Mouse (Mus musculus) spleen, adult 2 months (tissue): ENCODE results near the gene Ccser1. TPM values are rescaled to one million over a fixed set of nuclear protein-coding genes. Genes with fewer than 3 reads are reported as not detected.

Source experiments
- DNase-seq, 2 experiments: peaks; one replicate each; pipeline versions ENCODE4 v3.0.0 to v3.0.0-alpha.2; 2012 to 2021; ENCODE audit warnings: low spot score in 2 of 2, low read depth in 1 of 2
- H3K27ac ChIP-seq: fragments of 200-500 bp; 2 replicates; pipeline ENCODE4 v1.5.1; 2012; ENCODE audit warnings: low read length, inconsistent platforms; ENCODE audit not compliant: insufficient read depth
- H3K27me3 ChIP-seq: fragments of 200-500 bp; 2 replicates; pipeline ENCODE4 v1.6.1; 2012; ENCODE audit warnings: mild to moderate bottlenecking, moderate library complexity, low read length, inconsistent platforms; ENCODE audit not compliant: control insufficient read depth, insufficient read depth
- H3K36me3 ChIP-seq: fragments of 200-500 bp; 2 replicates; pipeline ENCODE4 v1.6.1; 2012; ENCODE audit warnings: mild to moderate bottlenecking, low read length, inconsistent platforms; ENCODE audit not compliant: control insufficient read depth, insufficient read depth
- H3K4me1 ChIP-seq: fragments of 200-500 bp; 2 replicates; pipeline ENCODE4 v1.6.1; 2011; ENCODE audit warnings: inconsistent platforms; ENCODE audit not compliant: control insufficient read depth, insufficient read depth, insufficient read length
- H3K4me3 ChIP-seq: fragments of 200-500 bp; 2 replicates; pipeline ENCODE4 v1.5.1; 2011; ENCODE audit warnings: mild to moderate bottlenecking, inconsistent platforms; ENCODE audit not compliant: insufficient read depth, insufficient read length; ENCODE audit errors: extremely low read depth
- CTCF ChIP-seq: fragments of 200-500 bp; IDR thresholded peaks from 2 replicates; pipeline ENCODE4 v1.5.1; 2011; ENCODE audit warnings: mild to moderate bottlenecking, inconsistent platforms; ENCODE audit not compliant: insufficient read depth, insufficient read length, insufficient replicate concordance; ENCODE audit errors: extremely low read depth
- POLR2A ChIP-seq: fragments of 200-500 bp; IDR thresholded peaks from 2 replicates; pipeline ENCODE4 v1.6.1; 2011; ENCODE audit warnings: low read depth, low read length, inconsistent platforms
- WGBS: fragments of 180-500 bp; shearing (Covaris S2); methylation state at CpG from one replicate; pipeline ENCODE4 v1.1.7; 2018; 5-methylcytosine and 5-hydroxymethylcytosine counted together
- polyA plus RNA-seq: library from polyadenylated mRNA; depleted of rRNA; stranded (reverse); fragments of >200 nt; gene quantifications from 2 replicates; pipeline ENCODE4 v1.2.3, GENCODE M21; 2012

The Ccser1 gene
- polyA plus RNA-seq, 1 experiment: 0.82 TPM

DNA sequence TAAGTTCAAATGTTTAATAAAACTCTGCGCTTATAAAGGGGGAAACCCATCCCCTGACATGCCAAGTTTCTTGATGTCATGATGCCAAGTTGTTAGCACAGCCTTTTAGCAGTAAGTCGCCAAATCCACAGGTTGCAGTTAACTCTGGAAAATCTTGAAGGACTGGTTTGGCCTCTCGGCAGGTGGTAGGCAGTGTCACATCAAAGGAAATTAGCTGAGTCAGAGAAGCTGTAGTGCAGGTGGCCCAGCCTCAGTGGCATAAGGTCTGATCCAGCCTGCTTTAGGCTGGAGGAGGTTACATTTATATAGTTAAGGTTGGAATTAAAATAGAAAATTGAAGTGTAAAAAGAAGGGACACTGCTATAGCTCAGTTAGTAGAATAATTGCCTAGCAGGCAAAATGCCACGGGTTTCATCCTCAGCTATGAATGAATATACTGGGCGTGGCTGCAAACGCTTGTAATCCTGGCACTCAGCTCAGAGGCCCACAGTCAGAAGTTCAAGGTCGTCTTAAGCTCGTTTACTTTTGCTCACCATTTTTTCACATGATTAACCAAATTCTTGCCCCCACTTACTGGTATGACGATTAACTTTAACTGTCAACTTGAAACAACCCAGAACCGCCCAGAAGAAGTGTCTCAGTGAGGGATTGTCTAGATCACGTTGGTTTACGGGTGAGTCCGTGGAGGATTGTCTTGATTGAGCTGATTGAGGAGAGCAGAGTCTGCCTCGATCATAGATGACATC, 343.8 kb downstream of the Ccser1 start:
- H3K27me3 ChIP-seq: no peaks in the 10 kb centered on the region
- no peaks in the 10 kb centered on the region for H3K4me1 ChIP-seq
- DNase-seq: no peak
- H3K27ac ChIP-seq: no peak overlapping the region
- WGBS: 71% methylated on average over 14 of the region's 14 CpGs
- TF ChIP-seq POLR2A (no peak), CTCF (no peak)
- H3K36me3 ChIP-seq: no peaks in the 10 kb centered on the region
- H3K4me3 ChIP-seq: no peak overlapping the region

GRCm38 (mm10) chr6:61540732-61541131, 360.6 kb downstream of the Ccser1 start:
- Histone ChIP-seq H3K36me3 (no peaks in the 10 kb centered on the region), H3K4me3 (no peak overlapping the region), H3K27ac (no peak overlapping the region), H3K27me3 (no peaks in the 10 kb centered on the region), H3K4me1 (no peaks in the 10 kb centered on the region)
- DNase-seq: no peak
- TF ChIP-seq CTCF: no peak
- no peak for TF ChIP-seq POLR2A

GRCm38 (mm10) chr6:61543459-61544044, 363.4 kb downstream of the Ccser1 start:
- no peaks in the 10 kb centered on the region for H3K36me3 ChIP-seq
- no peak for DNase-seq
- 94% methylated on average over 7 of the region's 7 CpGs for WGBS
- TF ChIP-seq POLR2A (no peak), CTCF (no peak)
- no peaks in the 10 kb centered on the region for H3K27me3 ChIP-seq
- no peak overlapping the region for H3K4me3 ChIP-seq
- H3K4me1 ChIP-seq: no peaks in the 10 kb centered on the region
- H3K27ac ChIP-seq: no peak overlapping the region

DNA sequence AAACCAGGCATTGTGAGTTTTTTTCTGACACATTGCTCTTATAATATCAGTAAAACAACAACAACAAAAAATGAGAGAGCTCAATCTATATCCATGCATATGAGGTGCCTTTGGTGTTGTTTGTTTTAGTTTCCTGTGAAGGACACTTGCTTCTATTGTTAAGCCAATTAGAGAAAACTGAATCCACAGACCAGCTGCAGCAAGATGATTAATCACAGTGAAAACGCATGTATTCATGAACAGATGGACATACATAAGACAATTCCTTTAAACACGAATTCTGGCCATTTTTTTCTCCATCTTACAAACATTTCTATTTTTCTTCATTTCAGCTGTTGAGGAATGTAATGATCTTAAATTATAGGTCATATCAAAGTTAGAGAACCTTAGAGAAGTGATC, 387.4 kb downstream of the Ccser1 start:
- Histone ChIP-seq H3K4me3 (no peak overlapping the region), H3K4me1 (no peaks in the 10 kb centered on the region), H3K27me3 (no peaks in the 10 kb centered on the region), H3K27ac (no peak overlapping the region), H3K36me3 (no peaks in the 10 kb centered on the region)
- TF ChIP-seq CTCF: no peak
- no peak for TF ChIP-seq POLR2A
- 77% methylated on average over 2 of the region's 2 CpGs for WGBS
- no peak for DNase-seq

DNA sequence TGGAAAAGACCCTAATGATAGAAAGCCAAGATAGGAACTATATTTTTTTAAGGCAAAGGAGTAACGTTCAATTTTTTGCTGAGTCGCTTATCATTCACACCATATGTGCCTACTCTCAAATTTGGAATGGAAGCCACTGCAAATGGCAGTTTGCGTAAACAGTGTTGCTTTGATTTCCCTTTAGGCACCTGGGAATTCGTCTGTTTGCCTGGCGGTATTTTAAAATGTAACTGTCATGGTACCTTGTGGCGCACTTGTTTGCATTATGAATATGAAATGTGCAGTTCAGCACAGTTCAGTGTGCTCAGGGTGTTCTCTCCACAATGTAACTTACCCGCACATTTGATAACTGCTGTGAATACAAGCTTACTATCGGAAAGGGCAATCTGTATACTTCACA, 387.8 kb downstream of the Ccser1 start:
- Histone ChIP-seq H3K27me3 (no peaks in the 10 kb centered on the region), H3K36me3 (no peaks in the 10 kb centered on the region), H3K27ac (no peak overlapping the region), H3K4me3 (no peak overlapping the region), H3K4me1 (no peaks in the 10 kb centered on the region)
- WGBS: 88% methylated on average over 8 of the region's 8 CpGs
- DNase-seq: no peak
- TF ChIP-seq CTCF (no peak), POLR2A (no peak)

GRCm38 (mm10) chr6:61581696-61582095, 401.6 kb downstream of the Ccser1 start:
- Histone ChIP-seq H3K27me3 (no peaks in the 10 kb centered on the region), H3K4me1 (no peaks in the 10 kb centered on the region)

GRCm38 (mm10) chr6:61588999-61589398, 408.9 kb downstream of the Ccser1 start:
- H3K36me3 ChIP-seq: no peaks in the 10 kb centered on the region
- no peaks in the 10 kb centered on the region for H3K27me3 ChIP-seq
- H3K4me3 ChIP-seq: no peak overlapping the region
- TF ChIP-seq CTCF (no peak), POLR2A (no peak)
- H3K4me1 ChIP-seq: no peaks in the 10 kb centered on the region
- H3K27ac ChIP-seq: no peak overlapping the region
- 81% methylated on average over 2 of the region's 2 CpGs for WGBS
- no peak for DNase-seq

More at GRCm38 (mm10) chr6:61581696-61582095, 401.6 kb downstream of the Ccser1 start:
- TF ChIP-seq CTCF: no peak
- no peak for TF ChIP-seq POLR2A
- Histone ChIP-seq H3K36me3 (no peaks in the 10 kb centered on the region), H3K4me3 (no peak overlapping the region), H3K27ac (no peak overlapping the region)
- no peak for DNase-seq
